Mouse (Mus musculus) embryonic facial prominence, embryonic 14.5 days (tissue): ENCODE results near the gene Btf3l4. TPM values are rescaled to one million over a fixed set of nuclear protein-coding genes. Genes with fewer than 3 reads are reported as not detected.
A peak's percentile ranks its signal among the peaks of the same experiment; 100 is the strongest.

Source experiments
- ATAC-seq: fragments of 200-750 bp; cut with Nextera tagmentation; 2 replicates; pipeline ENCODE4 v1.8.0; 2017; ENCODE audit warnings: low read depth, moderate number of reproducible peaks, moderate TSS enrichment
- DNase-seq: peaks from one replicate; pipeline ENCODE4 v3.0.0-alpha.2; 2015; ENCODE audit warnings: low spot score
- H3K27ac ChIP-seq: fragments of 300-500 bp; sonication (generic); replicated peaks from 2 replicates; pipeline ENCODE4 v1.5.1; 2014; ENCODE audit warnings: low read depth, mild to moderate bottlenecking, low read length, moderate library complexity
- H3K27me3 ChIP-seq: fragments of 300-500 bp; sonication (generic); replicated peaks from 2 replicates; pipeline ENCODE4 v1.6.1; 2014; ENCODE audit warnings: low read length; ENCODE audit not compliant: control insufficient read depth, insufficient read depth
- H3K36me3 ChIP-seq: fragments of 300-500 bp; sonication (generic); 2 replicates; pipeline ENCODE4 v1.6.1; 2014; ENCODE audit warnings: low read length, mixed read lengths; ENCODE audit not compliant: control insufficient read depth, insufficient read depth
- H3K4me1 ChIP-seq: fragments of 300-500 bp; sonication (generic); 2 replicates; pipeline ENCODE4 v1.6.1; 2014; ENCODE audit warnings: antibody characterized with exemption, low read length; ENCODE audit not compliant: control insufficient read depth, insufficient read depth
- H3K4me2 ChIP-seq: fragments of 300-500 bp; sonication (generic); 2 replicates; pipeline ENCODE4 v1.6.1; 2014; ENCODE audit warnings: low read depth, mild to moderate bottlenecking, low read length, moderate library complexity, mixed read lengths
- H3K4me3 ChIP-seq: fragments of 300-500 bp; sonication (generic); 2 replicates; pipeline ENCODE4 v1.5.1; 2014; ENCODE audit warnings: low read depth, mild to moderate bottlenecking, low read length
- H3K9ac ChIP-seq: fragments of 300-500 bp; sonication (generic); 2 replicates; pipeline ENCODE4 v1.6.1; 2014; ENCODE audit warnings: low read depth, mild to moderate bottlenecking, low read length, moderate library complexity, mixed read lengths
- H3K9me3 ChIP-seq: fragments of 300-500 bp; sonication (generic); 2 replicates; pipeline ENCODE4 v1.6.1; 2016; ENCODE audit warnings: low read length; ENCODE audit not compliant: control insufficient read depth
- WGBS: fragments of 180-500 bp; shearing (Covaris S2); extraction: QIAGEN DNeasy Blood & Tissue Kit; methylation state at CpG from one replicate; pipeline ENCODE4 v1.1.7; 2014; 5-methylcytosine and 5-hydroxymethylcytosine counted together
- polyA plus RNA-seq: library from polyadenylated mRNA; unstranded; fragments of >200 nt; fragmentation: Nextera tagmentation; extraction: Ambion mirVana; gene quantifications from 2 replicates; pipeline ENCODE4 v1.2.1, GENCODE M21; 2014

The Btf3l4 gene
- polyA plus RNA-seq, 1 experiment from 2014 or later = 141 TPM

DNA sequence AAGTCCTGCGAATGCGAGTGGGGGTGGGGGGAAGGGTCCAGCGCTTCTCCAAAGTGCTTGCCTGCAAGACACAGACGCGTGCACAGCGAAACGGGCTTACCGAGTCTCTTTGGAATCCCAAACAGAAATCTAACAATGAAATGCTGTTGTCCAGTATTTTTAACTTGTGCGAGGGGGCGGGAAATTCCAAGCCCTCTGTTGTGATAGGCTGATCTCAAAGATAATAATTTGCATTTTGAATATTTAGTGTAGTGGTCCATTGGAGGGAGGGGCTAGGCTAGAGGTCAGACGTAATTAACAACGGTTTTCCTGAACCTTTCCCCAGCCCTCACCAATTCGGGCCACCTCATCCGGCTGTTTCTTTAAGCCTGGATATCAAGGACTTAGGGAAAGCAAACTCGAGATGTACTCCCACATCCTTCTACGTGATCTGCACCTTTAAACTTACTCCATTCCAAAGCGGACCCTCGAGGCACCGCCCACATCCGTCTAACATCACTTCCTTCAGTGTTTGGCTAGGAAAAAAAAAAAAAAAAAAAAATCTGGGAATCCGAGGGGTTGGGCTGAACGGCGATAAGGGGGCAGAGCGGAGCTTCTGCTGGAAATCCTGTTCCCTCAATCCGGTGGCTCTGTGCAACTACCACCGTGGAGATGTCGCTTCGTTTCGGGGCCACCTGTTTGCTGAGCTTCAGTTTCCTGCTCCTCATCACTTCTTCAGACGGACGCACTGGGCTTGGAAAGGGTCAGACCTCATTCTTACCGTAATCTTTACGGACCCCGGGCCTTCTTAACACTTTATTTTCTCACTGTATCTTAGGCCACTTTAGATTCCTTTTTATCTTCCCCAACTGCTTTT lies 929 bp upstream of the Btf3l4 start, which contains the start of gene Txndc12:
Txndc12 (plus strand) TSS at position 487 of the 856 bp plus-strand sequence.
- Histone ChIP-seq H3K9me3 (no peaks in the 10 kb centered on the region), H3K9ac (peak within 1 kb of the TSS; percentile 99), H3K4me3 (peak within 1 kb of the TSS; percentile 85), H3K4me2 (peak within 1 kb of the TSS; percentile 65), H3K4me1 (peaks cover 23% of the 10 kb centered on the region), H3K27ac (peak within 1 kb of the TSS; percentile 98), H3K27me3 (no peaks in the 10 kb centered on the region), H3K36me3 (peaks cover 9% of the 10 kb centered on the region; the same call in 1 of the 2 replicates)
- DNase-seq = peak; percentile 98
- under 1% methylated on average over 34 of the region's 34 CpGs for WGBS
- ATAC-seq = peak; percentile 86

GRCm38 (mm10) chr4:108833828-108834114 lies 357 bp upstream of the Btf3l4 start:
- Histone ChIP-seq H3K9me3 (no peaks in the 10 kb centered on the region), H3K27ac (peak overlapping the region; percentile 98), H3K4me2 (peak overlapping the region; percentile 65), H3K4me1 (peaks cover 23% of the 10 kb centered on the region), H3K36me3 (peaks cover 14% of the 10 kb centered on the region), H3K9ac (peak overlapping the region; percentile 99), H3K27me3 (no peaks in the 10 kb centered on the region), H3K4me3 (peak overlapping the region; percentile 85)
- WGBS = 0% methylated on average over 6 of the region's 6 CpGs
- DNase-seq (no peak), ATAC-seq (no peak)

DNA sequence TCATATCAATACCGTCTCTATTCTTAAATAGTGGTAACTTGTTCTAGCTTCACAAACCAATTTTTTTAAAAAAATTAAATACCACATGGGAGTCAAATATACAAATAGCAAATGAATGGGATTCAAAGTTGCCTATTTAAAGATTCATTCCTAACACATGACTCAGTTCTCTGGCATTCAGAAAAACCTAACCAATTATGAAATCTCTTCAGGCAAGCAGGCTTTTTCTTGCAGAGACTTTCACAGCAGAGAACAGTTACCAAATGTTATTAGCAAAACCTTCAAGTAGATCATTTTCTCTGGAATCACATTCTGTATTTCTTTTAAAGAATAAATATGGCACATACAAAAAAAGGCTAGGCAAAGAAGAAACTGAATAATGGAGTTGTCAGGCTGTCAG lies 2.7 kb downstream of the Btf3l4 start:
- H3K4me1 ChIP-seq = peaks cover 15% of the 10 kb centered on the region
- WGBS = 73% methylated on average over 1 of the region's 1 CpGs
- no peaks in the 10 kb centered on the region for H3K27me3 ChIP-seq
- no peak overlapping the region for H3K27ac ChIP-seq
- H3K9ac ChIP-seq = no peak overlapping the region
- 0 out of 2 replicates have a peak overlapping the region, but pooled peaks have one; percentile 15 for H3K4me2 ChIP-seq
- DNase-seq (no peak), ATAC-seq (no peak)
- no peak overlapping the region for H3K4me3 ChIP-seq
- no peaks in the 10 kb centered on the region for H3K9me3 ChIP-seq
- peaks cover 42% of the 10 kb centered on the region for H3K36me3 ChIP-seq

GRCm38 (mm10) chr4:108826643-108827042 lies 6.8 kb downstream of the Btf3l4 start:
- ATAC-seq = no peak
- no peak for DNase-seq
- WGBS = 83% methylated on average over 2 of the region's 2 CpGs
- Histone ChIP-seq H3K4me1 (peaks cover 2% of the 10 kb centered on the region), H3K4me3 (no peak overlapping the region), H3K4me2 (no peak overlapping the region), H3K36me3 (peaks cover 80% of the 10 kb centered on the region), H3K27ac (no peak overlapping the region), H3K27me3 (no peaks in the 10 kb centered on the region), H3K9me3 (no peaks in the 10 kb centered on the region), H3K9ac (no peak overlapping the region)

GRCm38 (mm10) chr4:108826096-108826495 lies 7.3 kb downstream of the Btf3l4 start:
- no peaks in the 10 kb centered on the region for H3K9me3 ChIP-seq
- 87% methylated on average over 1 of the region's 1 CpGs for WGBS
- H3K4me2 ChIP-seq = no peak overlapping the region
- H3K27ac ChIP-seq = no peak overlapping the region
- ATAC-seq (no peak), DNase-seq (no peak)
- H3K4me1 ChIP-seq = no peaks in the 10 kb centered on the region; the same call in 1 of the 2 replicates
- no peaks in the 10 kb centered on the region for H3K27me3 ChIP-seq
- no peak overlapping the region for H3K9ac ChIP-seq
- peaks cover 83% of the 10 kb centered on the region for H3K36me3 ChIP-seq
- H3K4me3 ChIP-seq = no peak overlapping the region

DNA sequence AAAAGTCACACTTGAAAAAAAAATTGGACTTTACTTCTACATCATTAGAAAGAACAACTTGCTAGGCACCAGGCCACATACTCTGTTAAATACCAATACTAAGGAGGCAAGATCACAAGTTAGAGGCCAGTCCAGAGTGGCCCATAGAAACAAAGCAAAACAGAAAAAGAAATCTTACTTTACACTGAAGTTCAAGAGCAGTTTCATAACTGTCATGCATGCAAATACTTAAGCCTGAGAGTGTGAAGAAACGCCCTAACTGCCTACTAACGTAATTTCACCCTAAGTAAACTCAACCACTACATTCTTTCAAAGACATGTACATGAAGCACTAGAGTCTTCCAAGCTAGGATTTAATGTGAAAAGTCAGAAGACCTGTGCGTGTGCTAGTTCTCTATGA lies 7.7 kb downstream of the Btf3l4 start:
- Histone ChIP-seq H3K36me3 (peaks cover 87% of the 10 kb centered on the region), H3K9ac (no peak overlapping the region), H3K27me3 (no peaks in the 10 kb centered on the region), H3K9me3 (no peaks in the 10 kb centered on the region), H3K4me2 (no peak overlapping the region), H3K4me1 (no peaks in the 10 kb centered on the region), H3K4me3 (no peak overlapping the region), H3K27ac (no peak overlapping the region)
- 92% methylated on average over 3 of the region's 3 CpGs for WGBS
- ATAC-seq (no peak), DNase-seq (no peak)

- Histone ChIP-seq H3K4me1 (no peaks in the 10 kb centered on the region), H3K27me3 (no peaks in the 10 kb centered on the region), H3K4me3 (no peak overlapping the region), H3K9me3 (no peaks in the 10 kb centered on the region), H3K27ac (no peak overlapping the region), H3K36me3 (peaks cover 14% of the 10 kb centered on the region), H3K9ac (no peak overlapping the region), H3K4me2 (no peak overlapping the region)
- WGBS = 71% methylated on average over 6 of the region's 6 CpGs
- ATAC-seq (no peak), DNase-seq (no peak)
Measured at GRCm38 (mm10) chr4:108811550-108811949, 21.9 kb downstream of the Btf3l4 start.

GRCm38 (mm10) chr4:108811142-108811541 lies 22.3 kb downstream of the Btf3l4 start:
- H3K36me3 ChIP-seq = peaks cover 14% of the 10 kb centered on the region
- H3K27me3 ChIP-seq = no peaks in the 10 kb centered on the region
- ATAC-seq (no peak), DNase-seq (no peak)
- H3K9me3 ChIP-seq = no peaks in the 10 kb centered on the region
- no peak overlapping the region for H3K9ac ChIP-seq
- WGBS = 66% methylated on average over 4 of the region's 4 CpGs
- H3K4me3 ChIP-seq = no peak overlapping the region
- H3K4me1 ChIP-seq = no peaks in the 10 kb centered on the region
- no peak overlapping the region for H3K4me2 ChIP-seq
- no peak overlapping the region for H3K27ac ChIP-seq

GRCm38 (mm10) chr4:108803535-108803934 lies 29.9 kb downstream of the Btf3l4 start:
- 76% methylated on average over 2 of the region's 2 CpGs for WGBS
- Histone ChIP-seq H3K9ac (no peak overlapping the region), H3K36me3 (no peaks in the 10 kb centered on the region), H3K27me3 (no peaks in the 10 kb centered on the region), H3K27ac (no peak overlapping the region), H3K4me1 (no peaks in the 10 kb centered on the region), H3K4me3 (no peak overlapping the region), H3K4me2 (no peak overlapping the region), H3K9me3 (no peaks in the 10 kb centered on the region)
- no peak for DNase-seq
- ATAC-seq = no peak
